Mouse (Mus musculus) liver, postnatal 0 days (tissue): Measurements from ENCODE around the gene Mybpc1.
"Not testable (repeated sequence)": the region's sequence is repeated elsewhere in the genome, so short reads cannot be mapped to it uniquely, and the experiment has no call there.

Source experiments
- CTCF ChIP-seq: sonication (generic); IDR thresholded peaks from 2 replicates; pipeline ENCODE4 v1.5.1; 2016; ENCODE audit warnings: antibody characterized with exemption, low read depth
- EP300 ChIP-seq: IDR thresholded peaks from 2 replicates; pipeline ENCODE4 v1.6.1; 2016; ENCODE audit warnings: antibody characterized with exemption, low read depth, mild to moderate bottlenecking

DNA sequence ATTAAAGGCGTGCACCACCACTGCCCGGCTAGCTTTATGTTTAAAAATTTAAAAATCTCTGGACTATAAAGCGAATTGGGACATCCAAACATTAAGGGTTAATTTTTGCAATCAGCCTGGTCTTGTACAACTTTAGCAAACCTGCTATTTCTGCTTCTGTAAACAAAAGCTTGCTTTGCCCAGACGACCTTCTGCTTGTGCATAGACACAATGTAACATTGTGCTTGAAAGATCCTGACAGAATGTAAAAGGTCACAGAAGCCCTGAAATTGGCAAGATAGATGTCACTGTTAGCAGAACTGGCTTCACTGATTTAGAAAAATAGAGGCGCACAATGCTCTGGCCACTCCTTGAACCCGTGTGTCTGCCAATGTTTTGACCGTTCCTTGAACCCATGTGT lies 89.9 kb downstream of the Mybpc1 start:
- TF ChIP-seq CTCF, EP300: not testable (repeated sequence)
